Mouse (Mus musculus) MEL (cell line): ENCODE results near the gene Nfatc4.

Source experiments
- CHD2 ChIP-seq: IDR thresholded peaks from 2 replicates; pipeline ENCODE4 v1.6.1; 2011; ENCODE audit warnings: low read length, improper control_type of control experiment
- CTCF ChIP-seq, 3 experiments: IDR thresholded peaks in 2 of 3; conservative IDR thresholded peaks in 1 of 3; 2 replicates each; pipeline ENCODE4 v1.5.1; 2011 to 2012; ENCODE audit warnings: low read length in 3 of 3, low read depth in 2 of 3, mild to moderate bottlenecking in 2 of 3, improper control_type of control experiment in 1 of 3, inconsistent platforms in 1 of 3, mixed read lengths in 1 of 3, moderate library complexity in 1 of 3; ENCODE audit not compliant: control insufficient read depth in 1 of 3, insufficient read depth in 1 of 3, poor library complexity in 1 of 3, severe bottlenecking in 1 of 3
- ELF1 ChIP-seq: IDR thresholded peaks from 2 replicates; pipeline ENCODE4 v1.6.1; 2014; ENCODE audit warnings: low read depth, mild to moderate bottlenecking, inconsistent platforms, low read length, improper control_type of control experiment, moderate library complexity
- ETS1 ChIP-seq: IDR thresholded peaks from 2 replicates; pipeline ENCODE4 v1.6.1; 2012; ENCODE audit warnings: low read depth, mild to moderate bottlenecking, inconsistent platforms, low read length, improper control_type of control experiment, moderate library complexity
- MAX ChIP-seq: IDR thresholded peaks from 2 replicates; pipeline ENCODE4 v1.6.1; 2011; ENCODE audit warnings: low read length, improper control_type of control experiment
- MYC ChIP-seq: IDR thresholded peaks from 2 replicates; pipeline ENCODE4 v1.6.1; 2011; ENCODE audit warnings: low read depth, mild to moderate bottlenecking, low read length, improper control_type of control experiment, moderate library complexity
- POLR2A ChIP-seq, 2 experiments: IDR thresholded peaks; 2 replicates each; pipeline ENCODE4 v1.6.1; 2011 to 2012; ENCODE audit warnings: low read length in 2 of 2, mild to moderate bottlenecking in 2 of 2, control low read depth in 1 of 2, improper control_type of control experiment in 1 of 2, low read depth in 1 of 2, moderate library complexity in 1 of 2; ENCODE audit not compliant: control insufficient read depth in 1 of 2, insufficient read depth in 1 of 2, poor library complexity in 1 of 2
- USF2 ChIP-seq, 2 experiments: IDR thresholded peaks; 2 replicates each; pipeline ENCODE4 v1.6.1; 2011 to 2012; ENCODE audit warnings: improper control_type of control experiment in 2 of 2, low read length in 2 of 2, borderline replicate concordance in 1 of 2, inconsistent platforms in 1 of 2, low read depth in 1 of 2, mild to moderate bottlenecking in 1 of 2; ENCODE audit not compliant: insufficient read depth in 1 of 2

DNA sequence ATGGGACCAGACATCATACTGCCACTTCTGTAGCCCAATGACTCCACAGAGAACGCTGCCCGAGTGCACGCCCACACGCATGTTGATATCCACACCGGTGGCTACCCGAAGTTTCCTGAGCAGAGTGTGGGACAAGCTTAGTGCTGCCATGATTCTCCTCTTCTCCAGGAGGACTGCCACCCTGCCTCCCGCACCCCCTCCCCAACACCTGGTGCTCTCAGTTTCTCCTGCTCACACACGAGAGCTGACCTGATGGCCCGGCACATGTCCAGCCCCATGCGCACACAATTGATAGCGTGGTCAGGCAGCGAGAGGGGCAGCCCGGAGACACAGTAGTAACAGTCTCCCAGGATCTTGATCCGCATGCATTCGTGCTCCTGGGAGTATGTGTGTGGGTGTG is 44.3 kb upstream of the Nfatc4 start:
- TF ChIP-seq ETS1, result no peak
- no peak for TF ChIP-seq MYC
- TF ChIP-seq USF2 (IDR thresholded peaks at IDR 0.05; ENCODE audit: borderline replicate concordance in 1 of 2, insufficient read depth in 1 of 2, low read depth in 1 of 2, low read length in 2 of 2), result no peak
- TF ChIP-seq CHD2, result no peak
- TF ChIP-seq POLR2A (IDR thresholded peaks at IDR 0.05; ENCODE audit: control insufficient read depth in 1 of 2, insufficient read depth in 1 of 2, low read depth in 1 of 2, low read length in 2 of 2, poor library complexity in 1 of 2), result no peak
- TF ChIP-seq CTCF (IDR thresholded peaks at IDR 0.05 in 2 of 3, conservative IDR thresholded peaks at IDR 0.05 in 1 of 3; ENCODE audit: control insufficient read depth in 1 of 3, insufficient read depth in 1 of 3, low read depth in 2 of 3, low read length in 3 of 3, poor library complexity in 1 of 3, severe bottlenecking in 1 of 3), result no peak
- no peak for TF ChIP-seq MAX
- no peak for TF ChIP-seq ELF1
